Mouse (Mus musculus) liver, adult 2 months (tissue): ENCODE results near the gene Sox5. TPM values are rescaled to one million over a fixed set of nuclear protein-coding genes. Genes with fewer than 3 reads are reported as not detected.

Experiments used
- DNase-seq: peaks from one replicate; pipeline ENCODE4 v3.0.0-alpha.2; 2011; ENCODE audit warnings: low read depth, low spot score; ENCODE audit errors: extremely low read depth
- H3K27ac ChIP-seq: fragments of 200-500 bp; replicated peaks from 2 replicates; pipeline ENCODE4 v1.5.1; 2012; ENCODE audit warnings: low read depth, mild to moderate bottlenecking, control low read depth, inconsistent platforms, low read length; ENCODE audit not compliant: insufficient read depth
- H3K27me3 ChIP-seq: fragments of 200-500 bp; 2 replicates; pipeline ENCODE4 v1.6.1; 2012; ENCODE audit warnings: mild to moderate bottlenecking, moderate library complexity, low read length, inconsistent platforms; ENCODE audit not compliant: control insufficient read depth, insufficient read depth
- H3K36me3 ChIP-seq: fragments of 200-500 bp; 2 replicates; pipeline ENCODE4 v1.6.1; 2012; ENCODE audit warnings: low read length, inconsistent platforms; ENCODE audit not compliant: control insufficient read depth, insufficient read depth
- H3K4me1 ChIP-seq: fragments of 200-500 bp; 2 replicates; pipeline ENCODE4 v1.6.1; 2011; ENCODE audit warnings: low read length; ENCODE audit not compliant: control insufficient read depth, insufficient read depth
- H3K4me3 ChIP-seq: fragments of 200-500 bp; 2 replicates; pipeline ENCODE4 v1.5.1; 2011; ENCODE audit warnings: low read depth, mild to moderate bottlenecking, control low read depth, low read length, moderate library complexity; ENCODE audit not compliant: insufficient read depth
- H3K79me2 ChIP-seq: fragments of 200-500 bp; 2 replicates; pipeline ENCODE4 v1.6.1; 2012; ENCODE audit warnings: inconsistent platforms, mild to moderate bottlenecking, low read length, moderate library complexity; ENCODE audit not compliant: control insufficient read depth, insufficient read depth
- H3K9ac ChIP-seq: fragments of 200-500 bp; 2 replicates; pipeline ENCODE4 v1.6.1; 2012; ENCODE audit warnings: low read depth, mild to moderate bottlenecking, control low read depth, inconsistent platforms, low read length
- CTCF ChIP-seq: fragments of 200-500 bp; IDR thresholded peaks from 2 replicates; pipeline ENCODE4 v1.5.1; 2011; ENCODE audit warnings: low read depth, low read length, control low read depth
- POLR2A ChIP-seq: fragments of 200-500 bp; IDR thresholded peaks from 2 replicates; pipeline ENCODE4 v1.6.1; 2011; ENCODE audit warnings: low read length, control low read depth; ENCODE audit not compliant: insufficient read depth; ENCODE audit errors: extremely low read depth
- WGBS: fragments of 180-500 bp; shearing (Covaris S2); methylation state at CpG from one replicate; pipeline ENCODE4 v1.1.7; 2018; 5-methylcytosine and 5-hydroxymethylcytosine counted together
- polyA plus RNA-seq: library from polyadenylated mRNA; depleted of rRNA; stranded (reverse); fragments of >200 nt; gene quantifications from 2 replicates; pipeline ENCODE4 v1.2.3, GENCODE M21; 2012
- total RNA-seq: library from RNA; depleted of rRNA; stranded (reverse); fragments of >200 nt; gene quantifications from 2 replicates; pipeline ENCODE4 v1.2.3, GENCODE M21; 2014

The Sox5 gene
- total and polyA plus RNA-seq, 2 experiments: 7.5 to 31.6 TPM

- peaks cover 5% of the 10 kb centered on the region for H3K4me1 ChIP-seq
- no peak overlapping the region for H3K4me3 ChIP-seq
- H3K36me3 ChIP-seq: no peaks in the 10 kb centered on the region
- H3K27me3 ChIP-seq: no peaks in the 10 kb centered on the region
- H3K79me2 ChIP-seq: no peaks in the 10 kb centered on the region; the same call in 1 of the 2 replicates
- H3K27ac ChIP-seq: no peak overlapping the region
- 22% methylated on average over 7 of the region's 7 CpGs for WGBS
- DNase-seq: peak; percentile 86
- TF ChIP-seq POLR2A: no peak
- TF ChIP-seq CTCF: no peak
- no peak overlapping the region for H3K9ac ChIP-seq
Measured at GRCm38 (mm10) chr6:144627539-144628115, 154.2 kb downstream of the Sox5 start.

GRCm38 (mm10) chr6:144621089-144621769 is 160.5 kb downstream of the Sox5 start:
- TF ChIP-seq CTCF (no peak), POLR2A (no peak)
- no peak overlapping the region for H3K9ac ChIP-seq
- H3K27ac ChIP-seq: no peak overlapping the region
- no peak for DNase-seq
- H3K36me3 ChIP-seq: no peaks in the 10 kb centered on the region; the same call in 1 of the 2 replicates
- H3K4me1 ChIP-seq: no peaks in the 10 kb centered on the region
- no peak overlapping the region for H3K4me3 ChIP-seq
- H3K27me3 ChIP-seq: no peaks in the 10 kb centered on the region
- H3K79me2 ChIP-seq: no peaks in the 10 kb centered on the region
- 47% methylated on average over 3 of the region's 3 CpGs for WGBS

GRCm38 (mm10) chr6:144611383-144611791 is 170.4 kb downstream of the Sox5 start:
- WGBS: 75% methylated on average over 4 of the region's 4 CpGs

GRCm38 (mm10) chr6:144610878-144611277 is 170.9 kb downstream of the Sox5 start:
- Histone ChIP-seq H3K79me2 (no peaks in the 10 kb centered on the region; the same call in 1 of the 2 replicates), H3K36me3 (no peaks in the 10 kb centered on the region), H3K4me1 (no peaks in the 10 kb centered on the region), H3K9ac (no peak overlapping the region), H3K4me3 (no peak overlapping the region), H3K27me3 (no peaks in the 10 kb centered on the region), H3K27ac (no peak overlapping the region)
- no peak for DNase-seq
- WGBS: 83% methylated on average over 8 of the region's 8 CpGs
- TF ChIP-seq POLR2A (no peak), CTCF (no peak)

More at GRCm38 (mm10) chr6:144611383-144611791, 170.4 kb downstream of the Sox5 start:
- Histone ChIP-seq H3K9ac (no peak overlapping the region), H3K79me2 (no peaks in the 10 kb centered on the region; the same call in 1 of the 2 replicates), H3K4me1 (no peaks in the 10 kb centered on the region), H3K27ac (no peak overlapping the region), H3K4me3 (no peak overlapping the region), H3K36me3 (no peaks in the 10 kb centered on the region), H3K27me3 (no peaks in the 10 kb centered on the region)
- TF ChIP-seq POLR2A: no peak
- TF ChIP-seq CTCF: no peak
- no peak for DNase-seq

- TF ChIP-seq CTCF (no peak), POLR2A (no peak)
- Histone ChIP-seq H3K4me1 (no peaks in the 10 kb centered on the region), H3K79me2 (no peaks in the 10 kb centered on the region), H3K27me3 (no peaks in the 10 kb centered on the region), H3K9ac (no peak overlapping the region), H3K27ac (no peak overlapping the region), H3K4me3 (no peak overlapping the region), H3K36me3 (no peaks in the 10 kb centered on the region)
- 92% methylated on average over 4 of the region's 4 CpGs for WGBS
- no peak for DNase-seq
Measured at GRCm38 (mm10) chr6:144602883-144603282, 178.9 kb downstream of the Sox5 start.

GRCm38 (mm10) chr6:144600351-144600750 is 181.4 kb downstream of the Sox5 start:
- Histone ChIP-seq H3K27ac (no peak overlapping the region), H3K4me1 (no peaks in the 10 kb centered on the region), H3K9ac (no peak overlapping the region), H3K4me3 (no peak overlapping the region), H3K79me2 (no peaks in the 10 kb centered on the region), H3K36me3 (no peaks in the 10 kb centered on the region), H3K27me3 (no peaks in the 10 kb centered on the region)
- no peak for DNase-seq
- no peak for TF ChIP-seq POLR2A
- no peak for TF ChIP-seq CTCF
- 87% methylated on average over 5 of the region's 5 CpGs for WGBS
